Mouse (Mus musculus): ENCODE measurements at regions not wholly inside any gene's neighbourhood (a gene's known extent, or its start where the extent isn't known, plus 50 kb on each side); places are given as distances from the start of the nearest gene placed in this dataset.

DNA sequence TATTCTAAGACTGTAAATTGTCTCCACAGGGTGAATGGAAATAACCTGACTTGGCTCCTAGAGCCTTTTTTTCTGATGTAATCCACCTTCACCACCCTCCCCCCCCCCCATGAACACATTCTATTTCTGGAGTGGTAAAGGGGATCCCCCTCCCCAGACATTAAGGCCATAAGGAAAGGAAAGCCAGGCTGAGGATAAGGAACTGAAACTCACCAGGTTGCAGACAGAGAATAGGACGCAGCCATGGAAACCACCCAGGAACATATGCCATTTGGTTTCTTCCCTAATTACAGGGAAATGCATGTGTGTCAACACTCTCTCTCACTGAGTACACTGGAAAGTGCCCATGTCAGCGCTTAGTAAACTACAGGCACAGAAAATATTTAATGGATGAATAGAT lies 96.5 kb upstream of the Gnao1 start:
- TF ChIP-seq GATA1 (IDR thresholded peaks at IDR 0.05; ENCODE audit: borderline replicate concordance, low read length) (no peak), FLI1 (IDR thresholded peaks at IDR 0.05; ENCODE audit: low read length) (no peak)
